Mouse (Mus musculus): ENCODE results near the gene Slc29a4. TPM values are rescaled to one million over a fixed set of nuclear protein-coding genes. Genes with fewer than 3 reads are reported as not detected.
A peak's percentile ranks its signal among the peaks of the same experiment; 100 is the strongest.

The Slc29a4 gene
- polyA plus RNA-seq, 1 experiment from 2014 or later = 0.16 TPM

- Histone ChIP-seq H3K36me3 (replicated peaks; ENCODE audit: insufficient read depth, low read length) (peaks cover 81% of the 10 kb centered on the region), H3K4me2 (ENCODE audit: low read depth, low read length) (no peak overlapping the region), H3K9ac (replicated peaks) (no peak overlapping the region), H3K27me3 (ENCODE audit: insufficient read depth, low read length) (no peaks in the 10 kb centered on the region), H3K4me1 (ENCODE audit: insufficient read depth) (no peaks in the 10 kb centered on the region), H3K9me3 (ENCODE audit: low read length) (no peaks in the 10 kb centered on the region), H3K27ac (ENCODE audit: low read depth) (no peak overlapping the region), H3K4me3 (ENCODE audit: low read depth, low read length) (no peak overlapping the region)
- no peak for TF ChIP-seq CTCF (IDR thresholded peaks at IDR 0.05; ENCODE audit: low read depth)
- TF ChIP-seq EP300 (IDR thresholded peaks at IDR 0.05; ENCODE audit: low read depth) = no peak
- DNase-seq (no peak), ATAC-seq (no peak)
- WGBS (ENCODE audit: insufficient replicate concordance) = 91% methylated on average over 21 of the region's 21 CpGs
These were observed 69.9 kb downstream of the Slc29a4 start for GRCm38 (mm10) chr5:142762082-142762807.

DNA sequence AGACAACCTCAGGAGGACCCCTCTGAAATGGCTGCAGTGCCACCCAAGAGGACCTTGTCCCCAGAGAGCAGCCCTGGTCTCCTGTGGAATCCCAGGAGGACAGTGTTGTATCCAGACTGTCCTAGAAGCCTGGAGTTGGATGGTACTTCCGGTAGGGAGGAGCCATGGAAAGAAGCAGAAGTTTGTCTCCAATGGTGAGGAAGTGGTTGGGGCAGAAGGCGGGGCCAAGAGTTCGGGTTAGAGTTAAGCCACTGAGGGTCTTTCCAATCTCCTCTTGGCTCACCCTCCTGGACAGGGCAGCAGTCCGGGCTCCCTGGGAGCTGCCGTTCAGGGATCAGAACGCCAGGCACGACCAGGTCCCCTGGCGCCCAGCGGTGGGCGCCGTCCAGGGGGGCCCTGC is 72.0 kb downstream of the Slc29a4 start:
- DNase-seq (no peak), ATAC-seq (no peak)
- Histone ChIP-seq H3K27ac (ENCODE audit: low read depth) (no peak overlapping the region), H3K36me3 (replicated peaks; ENCODE audit: insufficient read depth, low read length) (peaks cover 71% of the 10 kb centered on the region), H3K4me1 (ENCODE audit: insufficient read depth) (peaks cover under 1% of the 10 kb centered on the region; the same call in 1 of the 2 replicates), H3K9ac (replicated peaks) (no peak overlapping the region), H3K4me2 (ENCODE audit: low read depth, low read length) (no peak overlapping the region), H3K4me3 (ENCODE audit: low read depth, low read length) (no peak overlapping the region), H3K9me3 (ENCODE audit: low read length) (no peaks in the 10 kb centered on the region), H3K27me3 (ENCODE audit: insufficient read depth, low read length) (no peaks in the 10 kb centered on the region)
- TF ChIP-seq CTCF (IDR thresholded peaks at IDR 0.05; ENCODE audit: low read depth) (no peak), EP300 (IDR thresholded peaks at IDR 0.05; ENCODE audit: low read depth) (no peak)
- 57% methylated on average over 11 of the region's 11 CpGs for WGBS (ENCODE audit: insufficient replicate concordance)

DNA sequence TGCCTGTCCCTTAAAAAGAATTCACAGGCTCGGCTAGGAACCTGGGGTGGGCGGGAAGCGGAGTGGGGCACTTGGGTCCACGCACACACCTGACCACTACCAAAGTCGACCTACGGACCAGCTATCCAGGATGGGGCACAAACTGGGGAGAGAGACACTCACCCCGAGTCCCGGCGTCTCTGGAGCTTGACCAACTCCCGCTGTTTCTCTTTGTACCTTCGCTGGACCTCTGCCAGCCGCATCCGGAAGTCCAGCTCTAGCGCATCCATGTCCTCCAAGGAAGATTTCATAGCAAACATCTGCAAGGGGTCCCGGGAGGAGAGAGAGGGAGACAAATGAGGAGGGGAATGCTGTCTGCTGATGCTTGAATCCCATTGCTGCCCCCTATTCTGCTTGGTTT is 72.6 kb downstream of the Slc29a4 start:
- Histone ChIP-seq H3K36me3 (replicated peaks; ENCODE audit: insufficient read depth, low read length) (peaks cover 71% of the 10 kb centered on the region), H3K4me3 (ENCODE audit: low read depth, low read length) (no peak overlapping the region), H3K9me3 (ENCODE audit: low read length) (no peaks in the 10 kb centered on the region), H3K9ac (replicated peaks) (no peak overlapping the region), H3K4me1 (ENCODE audit: insufficient read depth) (peaks cover 2% of the 10 kb centered on the region; the same call in 1 of the 2 replicates), H3K4me2 (ENCODE audit: low read depth, low read length) (no peak overlapping the region), H3K27me3 (ENCODE audit: insufficient read depth, low read length) (no peaks in the 10 kb centered on the region), H3K27ac (ENCODE audit: low read depth) (no peak overlapping the region)
- DNase-seq (no peak), ATAC-seq (no peak)
- TF ChIP-seq CTCF (IDR thresholded peaks at IDR 0.05; ENCODE audit: low read depth) (no peak), EP300 (IDR thresholded peaks at IDR 0.05; ENCODE audit: low read depth) (no peak)
- WGBS (ENCODE audit: insufficient replicate concordance) = 85% methylated on average over 15 of the region's 15 CpGs

DNA sequence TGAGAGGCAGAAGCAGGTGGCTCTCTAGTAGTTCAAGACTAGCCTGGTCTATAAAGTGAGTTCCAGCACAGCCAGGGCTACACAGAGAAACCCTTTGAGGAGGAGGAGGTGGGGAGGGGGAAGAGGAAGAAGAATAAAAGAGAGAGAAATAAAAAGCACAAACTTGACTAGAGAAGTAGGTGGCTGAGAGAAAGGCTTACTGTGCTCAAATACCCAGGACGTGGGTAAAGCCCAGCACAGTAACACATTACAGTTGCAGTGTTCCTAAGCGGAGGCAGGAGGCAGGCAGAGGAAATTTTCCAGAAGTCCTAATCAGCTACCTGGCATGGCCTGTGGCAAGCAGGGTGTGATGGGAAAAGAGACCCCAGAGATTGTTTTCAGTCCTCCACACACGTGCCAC is 74.4 kb downstream of the Slc29a4 start:
- no peaks in the 10 kb centered on the region for H3K27me3 ChIP-seq (ENCODE audit: insufficient read depth, low read length)
- no peak overlapping the region for H3K9ac ChIP-seq (replicated peaks)
- no peak for ATAC-seq
- TF ChIP-seq CTCF (IDR thresholded peaks at IDR 0.05; ENCODE audit: low read depth) (no peak), EP300 (IDR thresholded peaks at IDR 0.05; ENCODE audit: low read depth) (no peak)
- H3K4me3 ChIP-seq (ENCODE audit: low read depth, low read length) = no peak overlapping the region
- no peak overlapping the region for H3K27ac ChIP-seq (ENCODE audit: low read depth)
- no peak for DNase-seq
- peaks cover 70% of the 10 kb centered on the region for H3K36me3 ChIP-seq (replicated peaks; ENCODE audit: insufficient read depth, low read length)
- WGBS (ENCODE audit: insufficient replicate concordance) = 95% methylated on average over 3 of the region's 3 CpGs
- H3K9me3 ChIP-seq (ENCODE audit: low read length) = no peaks in the 10 kb centered on the region
- H3K4me1 ChIP-seq (ENCODE audit: insufficient read depth) = peaks cover 2% of the 10 kb centered on the region; the same call in 1 of the 2 replicates
- H3K4me2 ChIP-seq (ENCODE audit: low read depth, low read length) = no peak overlapping the region

DNA sequence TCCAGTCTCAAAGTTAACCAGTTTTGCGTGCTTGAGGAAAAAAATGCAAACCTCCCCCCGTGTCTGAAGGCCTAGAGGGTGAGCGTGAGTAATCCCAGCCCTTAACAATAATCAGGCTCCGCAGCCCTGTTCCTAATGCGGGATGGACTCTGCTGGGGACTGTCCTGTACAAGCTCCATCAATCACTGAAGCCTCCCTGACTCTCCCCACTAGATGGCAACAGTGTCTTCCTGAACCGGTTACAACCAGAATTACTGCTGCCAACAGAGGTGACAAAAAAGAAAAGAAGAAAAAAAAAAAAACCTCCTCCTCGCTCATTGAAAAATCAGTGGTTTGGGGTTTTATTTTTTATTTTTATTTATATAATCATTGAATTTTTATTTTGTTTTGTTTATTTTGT is 75.6 kb downstream of the Slc29a4 start:
- Histone ChIP-seq H3K4me1 (ENCODE audit: insufficient read depth) (peaks cover 2% of the 10 kb centered on the region; the same call in 1 of the 2 replicates), H3K4me2 (ENCODE audit: low read depth, low read length) (no peak overlapping the region), H3K36me3 (replicated peaks; ENCODE audit: insufficient read depth, low read length) (peaks cover 66% of the 10 kb centered on the region), H3K9ac (replicated peaks) (no peak overlapping the region), H3K4me3 (ENCODE audit: low read depth, low read length) (no peak overlapping the region), H3K27ac (ENCODE audit: low read depth) (no peak overlapping the region), H3K9me3 (ENCODE audit: low read length) (no peaks in the 10 kb centered on the region), H3K27me3 (ENCODE audit: insufficient read depth, low read length) (no peaks in the 10 kb centered on the region)
- no peak for TF ChIP-seq EP300 (IDR thresholded peaks at IDR 0.05; ENCODE audit: low read depth)
- peak; percentile 84 for TF ChIP-seq CTCF (IDR thresholded peaks at IDR 0.05; ENCODE audit: low read depth)
- ATAC-seq = 0 out of 2 replicates have a peak, but pooled peaks have one; percentile 40
- WGBS (ENCODE audit: insufficient replicate concordance) = 32% methylated on average over 7 of the region's 7 CpGs
- DNase-seq = peak; percentile 69

DNA sequence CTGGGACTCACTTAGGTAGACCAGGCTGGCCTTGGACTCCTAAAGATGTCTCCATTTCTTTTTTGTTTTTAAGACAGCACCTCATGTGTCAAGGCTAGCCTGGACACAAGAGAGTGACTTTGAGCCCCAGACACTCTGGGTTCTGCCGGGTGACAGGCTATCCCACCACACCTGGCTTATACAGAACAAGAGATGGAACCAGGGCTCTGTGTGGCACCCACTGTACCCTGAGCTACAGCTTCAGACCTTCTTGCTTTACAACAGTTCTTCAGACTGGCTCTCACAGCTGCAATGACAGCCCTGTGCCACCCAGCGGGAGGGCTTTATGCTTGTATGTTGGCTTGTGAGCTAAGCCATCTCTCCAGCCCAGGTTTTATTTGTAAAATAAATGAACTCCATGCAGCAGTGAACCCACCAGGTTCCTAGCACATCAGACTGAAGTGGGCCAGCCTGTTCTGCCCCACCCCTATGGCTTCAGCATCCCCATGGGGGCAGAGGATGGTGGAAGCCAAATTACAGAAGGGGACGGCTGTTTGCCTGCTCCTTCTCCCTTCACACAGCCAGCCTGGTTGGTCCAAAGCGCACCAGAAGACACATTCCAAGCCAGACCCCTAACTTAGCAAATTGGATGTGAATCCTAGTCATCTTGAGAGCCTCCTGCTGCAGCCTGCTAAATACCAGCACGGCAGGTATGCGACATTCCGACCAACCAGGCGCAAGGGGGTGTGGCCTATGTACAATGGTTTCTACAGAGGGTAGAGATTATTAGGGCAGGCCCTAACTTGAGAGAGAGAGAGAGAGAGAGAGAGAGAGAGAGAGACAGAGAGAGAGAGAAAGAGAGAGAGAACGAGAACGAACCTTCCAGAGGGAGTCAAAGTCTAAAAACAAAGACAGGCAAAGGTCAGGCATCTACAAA is 76.3 kb downstream of the Slc29a4 start:
- no peak overlapping the region for H3K27ac ChIP-seq (ENCODE audit: low read depth)
- H3K9me3 ChIP-seq (ENCODE audit: low read length) = no peaks in the 10 kb centered on the region
- H3K4me3 ChIP-seq (ENCODE audit: low read depth, low read length) = no peak overlapping the region
- DNase-seq (no peak), ATAC-seq (no peak)
- TF ChIP-seq CTCF (IDR thresholded peaks at IDR 0.05; ENCODE audit: low read depth) = no peak
- no peak for TF ChIP-seq EP300 (IDR thresholded peaks at IDR 0.05; ENCODE audit: low read depth)
- H3K36me3 ChIP-seq (replicated peaks; ENCODE audit: insufficient read depth, low read length) = peaks cover 67% of the 10 kb centered on the region
- peaks cover 2% of the 10 kb centered on the region; the same call in 1 of the 2 replicates for H3K4me1 ChIP-seq (ENCODE audit: insufficient read depth)
- H3K4me2 ChIP-seq (ENCODE audit: low read depth, low read length) = no peak overlapping the region
- no peaks in the 10 kb centered on the region for H3K27me3 ChIP-seq (ENCODE audit: insufficient read depth, low read length)
- WGBS (ENCODE audit: insufficient replicate concordance) = 64% methylated on average over 10 of the region's 10 CpGs
- no peak overlapping the region for H3K9ac ChIP-seq (replicated peaks)

Measured in liver, postnatal 0 days (tissue).